Mouse (Mus musculus) lung, postnatal 0 days (tissue): ENCODE data around the gene Hcar1. TPM values are rescaled to one million over a fixed set of nuclear protein-coding genes. Genes with fewer than 3 reads are reported as not detected.

Experiments
- ATAC-seq: fragments of 200-750 bp; cut with Nextera tagmentation; 2 replicates; pipeline ENCODE4 v1.8.0; 2017; ENCODE audit warnings: moderate library complexity
- DNase-seq: peaks from one replicate; pipeline ENCODE4 v3.0.0-alpha.2; 2016; ENCODE audit warnings: low spot score
- H3K27ac ChIP-seq: fragments of 300-500 bp; sonication (generic); 2 replicates; pipeline ENCODE4 v1.5.1; 2014; ENCODE audit warnings: antibody characterized with exemption, mild to moderate bottlenecking, low read length, mixed read lengths
- H3K27me3 ChIP-seq: fragments of 300-500 bp; sonication (generic); replicated peaks from 2 replicates; pipeline ENCODE4 v1.6.1; 2014; ENCODE audit warnings: low read length, mixed read lengths; ENCODE audit not compliant: insufficient read depth
- H3K36me3 ChIP-seq: fragments of 300-500 bp; sonication (generic); 2 replicates; pipeline ENCODE4 v1.6.1; 2014; ENCODE audit warnings: low read length, mixed read lengths; ENCODE audit not compliant: insufficient read depth
- H3K4me1 ChIP-seq: fragments of 300-500 bp; sonication (generic); 2 replicates; pipeline ENCODE4 v1.6.1; 2014; ENCODE audit warnings: antibody characterized with exemption, low read depth, low read length, mixed read lengths; ENCODE audit not compliant: insufficient read depth
- H3K4me2 ChIP-seq: fragments of 300-500 bp; sonication (generic); replicated peaks from 2 replicates; pipeline ENCODE4 v1.6.1; 2014; ENCODE audit warnings: low read depth, mild to moderate bottlenecking, low read length, moderate library complexity, mixed read lengths
- H3K4me3 ChIP-seq: fragments of 300-500 bp; sonication (generic); 2 replicates; pipeline ENCODE4 v1.5.1; 2014; ENCODE audit warnings: low read depth, low read length
- H3K9ac ChIP-seq: fragments of 300-500 bp; sonication (generic); replicated peaks from 2 replicates; pipeline ENCODE4 v1.6.1; 2014; ENCODE audit warnings: low read depth, mild to moderate bottlenecking
- H3K9me3 ChIP-seq: fragments of 300-500 bp; sonication (generic); 2 replicates; pipeline ENCODE4 v1.6.1; 2016; ENCODE audit warnings: low read length, mixed read lengths
- CTCF ChIP-seq: IDR thresholded peaks from 2 replicates; pipeline ENCODE4 v1.5.1; 2016; ENCODE audit warnings: antibody characterized with exemption, mild to moderate bottlenecking
- EP300 ChIP-seq: IDR thresholded peaks from 2 replicates; pipeline ENCODE4 v1.6.1; 2016; ENCODE audit warnings: antibody characterized with exemption, mild to moderate bottlenecking, control low read depth
- WGBS: fragments of 180-500 bp; shearing (Covaris S2); extraction: QIAGEN DNeasy Blood & Tissue Kit; methylation state at CpG from one replicate; pipeline ENCODE4 v1.1.7; 2014; 5-methylcytosine and 5-hydroxymethylcytosine counted together
- polyA plus RNA-seq: library from polyadenylated mRNA; unstranded; fragments of >200 nt; fragmentation: Nextera tagmentation; extraction: Ambion mirVana; gene quantifications from 2 replicates; pipeline ENCODE4 v1.2.1, GENCODE M21; 2015

Hcar1 gene
- polyA plus RNA-seq, 1 experiment from 2014 or later = 0.53 TPM

DNA sequence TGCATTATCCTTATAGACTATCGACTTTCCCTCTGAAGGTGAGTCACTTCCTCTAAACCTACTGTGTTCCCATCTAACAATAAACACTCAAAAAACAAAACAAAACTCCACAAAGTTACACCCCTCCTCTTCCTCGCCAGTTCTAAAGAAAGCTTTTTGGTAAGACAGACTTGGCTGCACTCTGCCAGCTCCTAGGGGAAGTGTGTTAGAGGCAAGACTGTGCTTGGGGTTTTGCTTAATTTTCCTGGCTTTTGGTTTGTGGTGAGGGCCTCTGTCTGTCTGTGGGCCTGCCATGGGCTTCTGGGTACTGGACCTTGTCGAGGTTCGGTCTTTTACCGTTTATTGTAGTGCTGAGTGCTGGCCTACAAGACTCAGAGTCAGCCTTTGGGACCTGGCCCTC is 5.6 kb downstream of the Hcar1 start:
- TF ChIP-seq EP300 = no peak
- H3K4me3 ChIP-seq = no peak overlapping the region
- no peaks in the 10 kb centered on the region for H3K9me3 ChIP-seq
- DNase-seq = no peak
- H3K4me1 ChIP-seq = peaks cover 4% of the 10 kb centered on the region; the same call in 1 of the 2 replicates
- no peak overlapping the region for H3K27ac ChIP-seq
- no peak overlapping the region for H3K9ac ChIP-seq
- H3K27me3 ChIP-seq = no peaks in the 10 kb centered on the region
- 75% methylated on average over 5 of the region's 5 CpGs for WGBS
- H3K4me2 ChIP-seq = no peak overlapping the region
- H3K36me3 ChIP-seq = no peaks in the 10 kb centered on the region
- ATAC-seq = no peak

DNA sequence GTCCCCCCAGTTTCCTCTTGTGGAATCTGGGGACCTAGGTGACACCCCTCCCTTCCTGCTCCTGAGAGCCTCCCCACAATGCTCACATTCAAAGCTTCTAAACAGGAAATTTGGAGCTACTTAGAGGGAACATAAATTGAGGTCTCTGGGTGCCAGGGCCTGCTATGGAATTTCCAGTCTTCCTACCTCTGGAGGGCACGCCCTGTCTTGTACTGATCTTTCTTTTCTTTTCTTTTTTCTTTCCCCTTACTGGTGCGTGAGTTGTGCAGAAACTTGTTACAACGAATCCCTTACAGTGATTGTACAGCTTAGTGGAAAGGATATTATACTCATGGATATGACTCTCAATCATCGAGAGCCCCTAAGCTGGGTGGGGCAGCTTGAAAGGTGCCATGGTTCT is 10.2 kb downstream of the Hcar1 start:
- H3K27ac ChIP-seq = no peak overlapping the region
- no peak overlapping the region for H3K4me2 ChIP-seq
- H3K9ac ChIP-seq = no peak overlapping the region
- no peak overlapping the region for H3K4me3 ChIP-seq
- ATAC-seq (no peak), DNase-seq (no peak)
- H3K36me3 ChIP-seq = no peaks in the 10 kb centered on the region
- TF ChIP-seq CTCF (no peak), EP300 (no peak)
- 71% methylated on average over 4 of the region's 4 CpGs for WGBS
- H3K4me1 ChIP-seq = no peaks in the 10 kb centered on the region
- no peaks in the 10 kb centered on the region for H3K9me3 ChIP-seq
- H3K27me3 ChIP-seq = no peaks in the 10 kb centered on the region

DNA sequence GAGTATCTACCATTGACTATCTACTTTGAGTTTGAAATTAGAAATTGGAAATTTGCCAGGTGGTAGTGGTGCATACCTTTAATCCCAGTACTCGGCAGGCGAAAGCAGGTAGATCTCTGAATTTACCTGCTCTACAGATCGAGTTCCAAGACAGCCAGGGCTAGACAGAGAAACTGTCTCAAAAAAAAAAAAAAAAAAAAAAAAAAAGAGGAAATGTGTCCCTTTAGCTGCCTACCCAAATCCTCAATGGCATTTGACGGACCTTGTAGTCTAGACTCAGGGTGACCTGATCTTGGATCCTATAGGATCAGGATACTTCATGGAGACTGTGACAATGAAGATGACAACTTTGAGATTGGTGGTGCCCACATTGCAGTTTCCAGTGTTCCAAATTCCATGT is 13.4 kb downstream of the Hcar1 start:
- Histone ChIP-seq H3K4me1 (no peaks in the 10 kb centered on the region), H3K4me2 (no peak overlapping the region), H3K9me3 (no peaks in the 10 kb centered on the region), H3K36me3 (no peaks in the 10 kb centered on the region), H3K27ac (no peak overlapping the region), H3K27me3 (no peaks in the 10 kb centered on the region), H3K4me3 (no peak overlapping the region), H3K9ac (no peak overlapping the region)
- 70% methylated on average over 4 of the region's 4 CpGs for WGBS
- no peak for ATAC-seq
- TF ChIP-seq EP300 (no peak), CTCF (no peak)
- no peak for DNase-seq

DNA sequence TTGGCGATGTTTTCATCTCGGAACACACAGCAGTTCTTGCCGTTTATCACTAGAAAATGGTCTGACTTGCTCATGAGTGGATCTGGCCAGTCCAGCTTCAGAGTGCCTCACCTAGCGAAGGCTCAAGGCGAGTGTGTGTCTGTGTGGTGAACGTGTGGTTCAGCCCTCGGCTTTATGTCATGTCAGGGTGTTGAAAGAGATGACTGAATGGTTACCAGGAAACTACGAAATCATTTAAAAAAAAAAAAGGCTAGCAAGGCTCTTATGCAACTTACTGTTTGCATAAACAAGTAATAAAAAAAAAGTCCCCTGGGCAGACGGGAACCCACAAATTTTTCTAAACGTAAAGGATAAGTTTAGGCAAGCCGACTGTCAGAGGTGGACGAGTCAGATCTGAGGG is 14.5 kb downstream of the Hcar1 start, which contains the start of gene Hcar2:
Hcar2 (minus strand) TSS at position 135 of the 400 bp plus-strand sequence.
- no peak for ATAC-seq
- TF ChIP-seq EP300 (no peak), CTCF (no peak)
- Histone ChIP-seq H3K9me3 (no peaks in the 10 kb centered on the region), H3K4me1 (no peaks in the 10 kb centered on the region), H3K9ac (no peak within 1 kb of the TSS), H3K36me3 (no peaks in the 10 kb centered on the region), H3K27me3 (no peaks in the 10 kb centered on the region), H3K4me3 (no peak within 1 kb of the TSS), H3K27ac (no peak within 1 kb of the TSS), H3K4me2 (no peak within 1 kb of the TSS)
- DNase-seq = peak; percentile 70
- WGBS = 57% methylated on average over 12 of the region's 12 CpGs

DNA sequence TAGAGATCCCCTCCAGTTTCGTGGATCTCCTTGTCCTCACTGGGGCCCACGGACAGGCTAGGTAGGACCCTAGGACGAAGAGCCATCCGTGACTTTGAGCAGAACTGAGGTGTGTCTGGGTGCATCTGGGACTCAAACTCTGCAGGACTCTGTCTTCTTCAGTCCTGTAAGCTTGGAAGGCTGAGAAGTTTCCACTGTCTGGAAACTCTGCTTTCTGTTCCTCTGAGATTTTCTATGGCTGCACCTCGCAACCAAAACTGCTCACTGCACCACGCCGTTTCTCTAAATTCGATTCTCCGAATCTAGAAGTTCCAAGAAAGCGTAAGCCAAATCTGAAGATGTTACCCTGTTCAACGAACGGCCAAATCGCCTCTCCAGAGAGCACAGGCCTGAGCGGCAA is 15.9 kb downstream of the Hcar1 start:
- Histone ChIP-seq H3K27ac (no peak overlapping the region), H3K4me2 (no peak overlapping the region), H3K9ac (no peak overlapping the region), H3K4me1 (no peaks in the 10 kb centered on the region), H3K36me3 (no peaks in the 10 kb centered on the region), H3K9me3 (no peaks in the 10 kb centered on the region), H3K27me3 (no peaks in the 10 kb centered on the region), H3K4me3 (no peak overlapping the region)
- ATAC-seq (no peak), DNase-seq (no peak)
- no peak for TF ChIP-seq CTCF
- TF ChIP-seq EP300 = no peak
- WGBS = 87% methylated on average over 14 of the region's 14 CpGs

DNA sequence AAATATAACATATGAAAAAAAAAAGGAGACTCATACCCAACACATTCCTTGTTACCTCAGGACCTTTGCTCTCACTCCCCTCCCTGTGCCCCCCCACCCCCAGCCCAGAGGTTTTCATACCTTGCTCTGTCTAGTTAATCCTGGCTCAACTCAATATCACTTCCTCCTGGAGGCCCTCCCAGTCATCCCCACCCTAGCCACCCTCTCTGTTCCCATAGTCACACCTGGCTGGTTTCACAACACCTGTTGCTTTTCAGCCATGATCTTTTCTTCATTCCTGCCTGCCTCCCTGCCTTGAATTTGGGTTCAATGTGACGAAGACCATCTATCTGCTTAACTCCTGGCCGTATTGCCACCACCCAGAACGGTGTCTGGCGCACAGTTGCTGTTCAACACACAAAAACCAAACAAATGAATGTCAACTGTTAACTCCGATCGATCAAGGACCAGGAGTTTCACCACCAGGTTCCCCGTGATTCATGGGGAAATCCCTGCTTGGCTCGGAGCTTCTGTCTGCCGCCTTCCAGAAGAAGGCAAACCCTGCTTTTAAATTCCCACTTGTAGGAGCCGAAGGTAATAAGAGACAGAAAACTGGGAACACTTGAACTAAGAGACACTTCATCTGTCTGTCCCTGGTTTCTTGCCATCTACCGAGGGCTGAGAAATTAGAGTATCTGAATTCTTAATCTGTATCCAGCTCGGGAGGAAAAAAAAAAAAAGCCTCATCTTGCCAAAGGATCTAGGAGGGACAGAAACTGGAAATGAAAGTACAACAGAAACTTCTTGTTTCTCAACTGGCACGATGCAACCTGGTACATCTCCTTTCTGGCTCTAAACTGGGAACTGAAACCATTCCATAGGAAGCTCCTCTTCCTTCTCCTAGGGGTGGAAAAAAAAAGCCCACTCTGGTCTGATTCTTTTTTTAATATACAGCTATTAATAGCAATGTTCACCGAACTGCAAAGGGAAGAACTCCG is 17.2 kb downstream of the Hcar1 start:
- Histone ChIP-seq H3K27me3 (no peaks in the 10 kb centered on the region), H3K27ac (no peak overlapping the region), H3K4me3 (no peak overlapping the region), H3K9me3 (no peaks in the 10 kb centered on the region), H3K9ac (no peak overlapping the region), H3K4me1 (no peaks in the 10 kb centered on the region), H3K4me2 (peak overlapping the region; percentile 25), H3K36me3 (no peaks in the 10 kb centered on the region)
- WGBS = 56% methylated on average over 15 of the region's 15 CpGs
- no peak; the same call in 1 of the 2 replicates for ATAC-seq
- no peak for TF ChIP-seq EP300
- no peak for TF ChIP-seq CTCF
- DNase-seq = peak; percentile 60
